Mouse (Mus musculus): ENCODE results near the gene Cacna1c.

DNA sequence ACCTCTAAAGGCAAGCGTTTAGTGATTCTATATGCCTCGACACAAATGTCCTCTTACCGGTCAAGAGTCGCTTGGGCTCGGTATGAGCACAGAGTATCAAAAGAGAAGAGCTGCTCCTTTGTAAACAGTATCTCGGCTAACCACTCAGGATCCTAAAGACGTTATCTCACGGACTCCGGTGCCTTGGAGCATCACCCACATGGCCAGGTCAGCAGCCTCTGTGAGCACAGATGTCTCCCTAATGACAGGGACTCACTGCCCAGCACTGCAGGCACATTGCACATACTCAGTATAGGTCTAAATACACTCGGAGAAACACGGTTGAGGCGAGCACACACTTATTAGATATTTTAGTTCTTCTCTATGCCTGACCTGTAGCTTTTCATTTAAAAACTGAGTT lies 271.8 kb downstream of the Cacna1c start:
- TF ChIP-seq ZNF384 (IDR thresholded peaks at IDR 0.05; ENCODE audit: low read depth, low read length) (no peak), HCFC1 (IDR thresholded peaks at IDR 0.05; ENCODE audit: borderline replicate concordance, insufficient read depth, low read length) (no peak), ZC3H11A (IDR thresholded peaks at IDR 0.05; ENCODE audit: borderline replicate concordance, low read depth, low read length) (no peak)
